Mouse (Mus musculus): ENCODE data around the gene Lyrm1. TPM values are rescaled to one million over a fixed set of nuclear protein-coding genes. Genes with fewer than 3 reads are reported as not detected.
A peak's percentile ranks its signal among the peaks of the same experiment; 100 is the strongest.

Gene Lyrm1
- total and polyA plus RNA-seq, 3 experiments = 4.6 to 10.9 (median 7.9) TPM

DNA sequence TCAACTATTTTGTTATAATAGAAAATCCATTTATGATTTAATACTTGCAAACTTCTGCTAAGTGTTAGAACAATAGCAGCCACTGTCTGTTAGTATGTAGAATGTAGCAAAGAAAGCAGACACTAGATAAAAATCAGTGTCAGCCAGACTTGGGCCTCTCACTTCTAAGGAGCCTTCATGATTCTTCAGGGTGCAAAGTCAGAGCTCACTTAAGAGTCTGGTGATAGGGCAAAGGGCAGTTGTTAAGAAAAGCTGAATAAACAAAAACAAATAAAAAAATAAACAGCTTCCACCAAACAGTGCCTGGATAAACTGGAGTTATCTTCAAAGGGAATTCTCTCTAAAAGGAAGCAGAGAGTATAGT lies 34.7 kb upstream of the Lyrm1 start:
- TF ChIP-seq MEF2A (IDR thresholded peaks at IDR 0.05; ENCODE audit: borderline replicate concordance, low read depth, low read length) = no peak
- no peak for TF ChIP-seq RAD21 (IDR thresholded peaks at IDR 0.05; ENCODE audit: low read depth, low read length)
- no peak for TF ChIP-seq CHD1 (IDR thresholded peaks at IDR 0.05; ENCODE audit: low read depth, low read length)
- TF ChIP-seq TBP (conservative IDR thresholded peaks at IDR 0.05; ENCODE audit: low read depth, low read length) = no peak
- no peak for TF ChIP-seq MAZ (IDR thresholded peaks at IDR 0.05; ENCODE audit: low read depth, low read length)
- no peak for TF ChIP-seq NRF1 (IDR thresholded peaks at IDR 0.05; ENCODE audit: low read depth, low read length)
- TF ChIP-seq KAT2A (IDR thresholded peaks at IDR 0.05; ENCODE audit: insufficient replicate concordance, low read length) = no peak
- no peak for TF ChIP-seq NELFE (IDR thresholded peaks at IDR 0.05; ENCODE audit: low read depth, low read length)
- no peak for TF ChIP-seq ETS1 (conservative IDR thresholded peaks at IDR 0.05; ENCODE audit: low read depth, low read length)
- no peak for TF ChIP-seq PAX5 (IDR thresholded peaks at IDR 0.05; ENCODE audit: low read length)
- no peak for TF ChIP-seq GABPA (IDR thresholded peaks at IDR 0.05; ENCODE audit: insufficient replicate concordance, low read depth, low read length)
- no peak for TF ChIP-seq ZMIZ1 (IDR thresholded peaks at IDR 0.05; ENCODE audit: low read depth, low read length)
- no peak for TF ChIP-seq SIN3A (IDR thresholded peaks at IDR 0.05; ENCODE audit: low read length)
- TF ChIP-seq ELF1 (IDR thresholded peaks at IDR 0.05; ENCODE audit: low read depth, low read length) = no peak
- TF ChIP-seq POLR2AphosphoS2 (IDR thresholded peaks at IDR 0.05; ENCODE audit: low read depth, low read length) = no peak
- no peak for TF ChIP-seq TCF12 (IDR thresholded peaks at IDR 0.05; ENCODE audit: low read depth, low read length)
- no peak for TF ChIP-seq POLR2A (IDR thresholded peaks at IDR 0.05; ENCODE audit: low read depth, low read length)
- no peak for TF ChIP-seq MYC (IDR thresholded peaks at IDR 0.05; ENCODE audit: low read depth, low read length)
- TF ChIP-seq ZNF384 (IDR thresholded peaks at IDR 0.05; ENCODE audit: low read depth, low read length) = no peak
- Histone ChIP-seq H3K4me1 (ENCODE audit: control insufficient read depth in 1 of 2, insufficient read depth in 2 of 2) (peaks cover 21 to 65% of the 10 kb centered on the region in 2 experiments), H3K27ac (ENCODE audit: insufficient read depth, low read depth) (no peak overlapping the region), H3K9ac (ENCODE audit: insufficient read depth, low read depth) (peak overlapping the region; percentile 84), H3K4me2 (ENCODE audit: insufficient read depth, low read depth, poor library complexity, severe bottlenecking) (peak overlapping the region; percentile 82), H3K79me2 (replicated peaks; ENCODE audit: control insufficient read depth, extremely low read depth, insufficient read depth, poor library complexity, severe bottlenecking) (no peaks in the 10 kb centered on the region), H3K4me3 (replicated peaks in 1 of 3; ENCODE audit: low read depth in 2 of 3, low read length in 2 of 3, poor library complexity in 1 of 3) (peak overlapping the region in 2 of 3 experiments; percentile 39 to 44), H3K36me3 (replicated peaks in 1 of 2; ENCODE audit: control insufficient read depth in 1 of 2, insufficient read depth in 1 of 2, low read length in 1 of 2) (peaks cover 6 to 32% of the 10 kb centered on the region in 2 experiments), H3K27me3 (replicated peaks) (no peaks in the 10 kb centered on the region), H3K9me3 (replicated peaks; ENCODE audit: low read length) (no peaks in the 10 kb centered on the region)
- dilution Hi-C loops (cut with MboI; ENCODE audit: extremely low pct_ligation_motif_present, extremely low pct_unique_long_range_greater_than_20kb, low sequenced_read_pairs) = no loop called here
- in situ Hi-C loops (cut with MboI; ENCODE audit: low pct_ligation_motif_present, low pct_unique_long_range_greater_than_20kb, low sequenced_read_pairs) = loop anchor here (25.0 kb wide), 1 partner anchor 201 kb away; no protein-coding TSS in a partner anchor
- DNase-seq (ENCODE audit: extremely low read depth) = no peak

DNA sequence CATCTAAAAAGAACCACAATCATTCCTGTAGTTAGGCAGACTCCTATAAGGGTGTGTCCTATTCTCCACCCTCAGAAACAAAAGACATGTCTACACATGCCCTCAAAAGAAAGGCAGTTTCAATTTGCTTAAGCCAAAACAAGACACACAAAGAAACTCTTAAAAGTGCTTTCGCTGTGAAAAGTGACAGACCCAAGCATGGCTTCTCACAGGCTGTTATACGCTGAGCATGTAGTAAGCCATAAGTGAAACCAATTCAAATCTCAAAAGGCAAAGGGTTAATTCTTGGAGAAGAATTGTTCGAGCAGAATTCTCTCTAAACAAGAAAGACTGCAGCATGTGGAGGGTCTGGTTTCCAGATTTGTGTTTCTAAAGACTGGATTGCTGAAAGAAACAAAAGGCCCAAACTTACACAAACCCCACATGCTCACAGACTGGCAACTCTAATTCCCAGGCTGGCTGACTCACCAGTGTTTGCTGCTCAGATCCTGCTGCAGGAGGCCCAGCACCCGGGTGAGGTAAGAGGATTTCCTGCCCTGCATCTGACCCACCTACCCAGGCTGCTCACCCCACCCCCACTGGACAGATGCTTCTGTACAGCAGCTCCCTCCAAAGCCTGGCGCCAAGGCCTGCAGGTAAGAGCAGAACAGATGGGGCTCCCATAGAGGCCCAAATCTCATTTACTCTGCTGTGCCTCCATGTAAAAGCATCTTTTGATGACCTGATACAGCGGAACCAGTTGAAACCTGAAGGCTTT lies 34.1 kb upstream of the Lyrm1 start:
- peak overlapping the region; percentile 82 for H3K4me2 ChIP-seq (ENCODE audit: insufficient read depth, low read depth, poor library complexity, severe bottlenecking)
- H3K4me3 ChIP-seq (replicated peaks in 1 of 3; ENCODE audit: low read depth in 2 of 3, low read length in 2 of 3, poor library complexity in 1 of 3) = peak overlapping the region; percentile 29 to 44 (median 39)
- H3K27ac ChIP-seq (ENCODE audit: insufficient read depth, low read depth) = peak overlapping the region; percentile 41; the same call in 1 of the 2 replicates
- H3K9ac ChIP-seq (ENCODE audit: insufficient read depth, low read depth) = peak overlapping the region; percentile 84
- no peaks in the 10 kb centered on the region for H3K9me3 ChIP-seq (replicated peaks; ENCODE audit: low read length)
- dilution Hi-C loops (cut with MboI; ENCODE audit: extremely low pct_ligation_motif_present, extremely low pct_unique_long_range_greater_than_20kb, low sequenced_read_pairs) (no loop called here), in situ Hi-C loops (cut with MboI; ENCODE audit: low pct_ligation_motif_present, low pct_unique_long_range_greater_than_20kb, low sequenced_read_pairs) (loop anchor here (25.0 kb wide), 1 partner anchor 201 kb away; no protein-coding TSS in a partner anchor)
- no peaks in the 10 kb centered on the region for H3K27me3 ChIP-seq (replicated peaks)
- peak; percentile 87 for DNase-seq (ENCODE audit: extremely low read depth)
- peaks cover 6 to 27% of the 10 kb centered on the region in 2 experiments for H3K36me3 ChIP-seq (replicated peaks in 1 of 2; ENCODE audit: control insufficient read depth in 1 of 2, insufficient read depth in 1 of 2, low read length in 1 of 2)
- H3K4me1 ChIP-seq (ENCODE audit: control insufficient read depth in 1 of 2, insufficient read depth in 2 of 2) = peaks cover 21 to 61% of the 10 kb centered on the region in 2 experiments
- H3K79me2 ChIP-seq (replicated peaks; ENCODE audit: control insufficient read depth, extremely low read depth, insufficient read depth, poor library complexity, severe bottlenecking) = no peaks in the 10 kb centered on the region
- no peak for TF ChIP-seq TBP (conservative IDR thresholded peaks at IDR 0.05; ENCODE audit: low read depth, low read length)
- peak; percentile 87; the same call in 1 of the 2 replicates for TF ChIP-seq MXI1 (IDR thresholded peaks at IDR 0.05; ENCODE audit: low read depth, low read length)
- TF ChIP-seq KAT2A (IDR thresholded peaks at IDR 0.05; ENCODE audit: insufficient replicate concordance, low read length) = no peak
- no peak for TF ChIP-seq UBTF (IDR thresholded peaks at IDR 0.05; ENCODE audit: low read depth, low read length)
- TF ChIP-seq MYC (IDR thresholded peaks at IDR 0.05; ENCODE audit: low read depth, low read length) = peak; percentile 72; the same call in 1 of the 2 replicates
- TF ChIP-seq SIN3A (IDR thresholded peaks at IDR 0.05; ENCODE audit: low read length) = no peak; the same call in none of the 2 replicates
- TF ChIP-seq ZNF384 (IDR thresholded peaks at IDR 0.05; ENCODE audit: low read depth, low read length) = no peak
- 0 out of 2 replicates have a peak, but pooled peaks have one; percentile 81 for TF ChIP-seq RCOR1 (conservative IDR thresholded peaks at IDR 0.05; ENCODE audit: low read depth, low read length)
- no peak for TF ChIP-seq PAX5 (IDR thresholded peaks at IDR 0.05; ENCODE audit: low read length)
- no peak for TF ChIP-seq E2F4 (IDR thresholded peaks at IDR 0.05; ENCODE audit: insufficient replicate concordance, low read depth, low read length)
- no peak for TF ChIP-seq CTCF (conservative IDR thresholded peaks at IDR 0.05 in 1 of 2, IDR thresholded peaks at IDR 0.05 in 1 of 2; ENCODE audit: low read depth in 2 of 2, low read length in 2 of 2)
- peak; percentile 64 for TF ChIP-seq CHD2 (IDR thresholded peaks at IDR 0.05; ENCODE audit: low read length)
- TF ChIP-seq JUN (IDR thresholded peaks at IDR 0.05; ENCODE audit: insufficient read depth, low read depth, low read length) = peak; percentile 54
- TF ChIP-seq ZKSCAN1 (IDR thresholded peaks at IDR 0.05; ENCODE audit: borderline replicate concordance, low read depth, low read length) = no peak
- TF ChIP-seq NELFE (IDR thresholded peaks at IDR 0.05; ENCODE audit: low read depth, low read length) = peak; percentile 33; the same call in 1 of the 2 replicates
- no peak for TF ChIP-seq POLR2AphosphoS2 (IDR thresholded peaks at IDR 0.05; ENCODE audit: low read depth, low read length)
- TF ChIP-seq EP300 (IDR thresholded peaks at IDR 0.05; ENCODE audit: low read length) = peak; percentile 84
- TF ChIP-seq MAFK (IDR thresholded peaks at IDR 0.05; ENCODE audit: insufficient replicate concordance, low read length) = peak; percentile 61; the same call in 1 of the 2 replicates
- TF ChIP-seq MEF2A (IDR thresholded peaks at IDR 0.05; ENCODE audit: borderline replicate concordance, low read depth, low read length) = peak; percentile 67; the same call in 1 of the 2 replicates

All from CH12.LX (cell line).